Mouse (Mus musculus) cerebellum, adult 9-10 months (tissue): ENCODE measurements around the gene Chst3.
A peak's percentile ranks its signal among the peaks of the same experiment; 100 is the strongest.
"Not testable (repeated sequence)": the region's sequence is repeated elsewhere in the genome, so short reads cannot be mapped to it uniquely, and the experiment has no call there.

ENCODE experiments used
- DNase-seq: peaks from one replicate; pipeline ENCODE4 v3.0.0; 2022

Chst3 gene

GRCm38 (mm10) chr10:60196971-60197370 lies 22.1 kb downstream of the Chst3 start:
- DNase-seq: peak; percentile 70

- DNase-seq: peak; percentile 95
These were observed 24.0 kb downstream of the Chst3 start for GRCm38 (mm10) chr10:60195087-60195486.

- no peak for DNase-seq
These were observed 25.3 kb downstream of the Chst3 start for GRCm38 (mm10) chr10:60193532-60194423.

- peak; percentile 83 for DNase-seq
These were observed 27.3 kb downstream of the Chst3 start for GRCm38 (mm10) chr10:60191796-60192195.

GRCm38 (mm10) chr10:60189534-60190186 lies 29.4 kb downstream of the Chst3 start:
- DNase-seq: no peak

GRCm38 (mm10) chr10:60186191-60186945 lies 32.7 kb downstream of the Chst3 start:
- DNase-seq: peak; percentile 71

- no peak for DNase-seq
These were observed 33.9 kb downstream of the Chst3 start for GRCm38 (mm10) chr10:60185023-60185709.

GRCm38 (mm10) chr10:60175306-60175705 lies 43.8 kb downstream of the Chst3 start:
- not testable (repeated sequence) for DNase-seq

- DNase-seq: no peak
These were observed 44.6 kb downstream of the Chst3 start for GRCm38 (mm10) chr10:60174506-60174905.

GRCm38 (mm10) chr10:60173035-60173434 lies 46.0 kb downstream of the Chst3 start:
- no peak for DNase-seq

GRCm38 (mm10) chr10:60172306-60172705 lies 46.8 kb downstream of the Chst3 start:
- no peak for DNase-seq

GRCm38 (mm10) chr10:60171368-60171767 lies 47.7 kb downstream of the Chst3 start:
- no peak for DNase-seq

GRCm38 (mm10) chr10:60170326-60171089 lies 48.6 kb downstream of the Chst3 start:
- DNase-seq: no peak

- no peak for DNase-seq
These were observed 50.1 kb downstream of the Chst3 start for GRCm38 (mm10) chr10:60168960-60169359.

- no peak for DNase-seq
These were observed 50.8 kb downstream of the Chst3 start for GRCm38 (mm10) chr10:60168306-60168705.

GRCm38 (mm10) chr10:60166068-60166467 lies 53.0 kb downstream of the Chst3 start:
- no peak for DNase-seq

- DNase-seq: no peak
These were observed 54.2 kb downstream of the Chst3 start for GRCm38 (mm10) chr10:60164869-60165268.

- no peak for DNase-seq
These were observed 56.1 kb downstream of the Chst3 start for GRCm38 (mm10) chr10:60162973-60163255.

GRCm38 (mm10) chr10:60162184-60162972 lies 56.7 kb downstream of the Chst3 start:
- not testable (repeated sequence) for DNase-seq

GRCm38 (mm10) chr10:60161397-60161796 lies 57.7 kb downstream of the Chst3 start:
- not testable (repeated sequence) for DNase-seq

- DNase-seq: no peak
These were observed 60.9 kb downstream of the Chst3 start for GRCm38 (mm10) chr10:60158144-60158543.
